In the genomic region with DNA sequence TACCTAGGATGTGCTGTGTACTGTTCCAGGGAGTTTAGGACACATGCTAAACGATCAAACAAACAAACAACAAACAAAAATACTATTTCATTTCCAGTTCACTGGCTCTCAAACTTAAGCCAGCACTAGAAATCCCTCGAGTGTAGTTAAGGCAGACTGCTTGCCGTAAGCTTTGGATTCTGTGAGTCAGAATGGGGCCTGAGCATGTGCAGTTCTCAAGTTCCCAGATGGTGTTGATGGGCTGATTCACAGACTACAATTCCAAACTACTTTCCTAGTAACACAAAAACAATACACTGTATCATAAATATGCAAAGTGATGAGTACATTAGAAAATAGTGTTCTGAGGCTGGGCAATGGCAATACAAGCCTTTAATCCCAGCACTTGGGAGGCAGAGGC, we compare ENCODE assay signal across 22 mouse cellular contexts. TPM values are rescaled to one million over a fixed set of nuclear protein-coding genes. Genes with fewer than 3 reads are reported as not detected.
DNase-seq lines count a peak whose midpoint lies in the region; ATAC-seq and TF ChIP-seq lines count a peak whose summit lies in the region.
"Had no signal": no experiment of that assay in that cellular context is flagged by ENCODE, and none has a peak within 500 bp of the region (broad histone marks: within the 10 kb centered on the region; RNA-seq: fewer than 3 reads in every experiment).

No protein-coding gene starts in this region.

- peaks cover 10% of the 10 kb centered on the region for H3K36me3 ChIP-seq in liver, embryonic 13.5 days
- peaks cover 6% of the 10 kb centered on the region; the same call in 1 of the 2 replicates for H3K36me3 ChIP-seq in liver, embryonic 11.5 days (ENCODE audit: control insufficient read depth, insufficient read depth, low read length)
- peaks cover 6% of the 10 kb centered on the region for H3K36me3 ChIP-seq in myocyte (ENCODE audit: control insufficient read depth, insufficient read depth)

- ATAC-seq in liver, embryonic 13.5 days (ENCODE audit: low read depth) = no peak
- no peak for ATAC-seq in liver, embryonic 11.5 days (replicated peaks; ENCODE audit: low FRiP score)
- ATAC-seq: forebrain, embryonic 15.5 days; midbrain, embryonic 15.5 days had no signal

- H3K4me1 ChIP-seq in liver, embryonic 13.5 days (replicated peaks) = peaks cover 31% of the 10 kb centered on the region
- H3K4me1 ChIP-seq in liver, embryonic 11.5 days (replicated peaks; ENCODE audit: control insufficient read depth, insufficient read depth, low read length) = peaks cover 7% of the 10 kb centered on the region

- peak overlapping the region; percentile 9; the same call in 1 of the 2 replicates for H3K9ac ChIP-seq in liver, embryonic 13.5 days
- H3K9ac ChIP-seq in liver, embryonic 11.5 days (ENCODE audit: low read depth, low read length) = no peak overlapping the region
- H3K9ac ChIP-seq: embryonic facial prominence, embryonic 13.5 days; limb, embryonic 15.5 days; lung, embryonic 14.5 days; midbrain, embryonic 15.5 days had no signal

- 73% methylated on average over 3 of the region's 3 CpGs for WGBS in liver, embryonic 13.5 days (ENCODE audit: insufficient replicate concordance)
- WGBS in liver, embryonic 11.5 days = 81% methylated on average over 3 of the region's 3 CpGs

- no peak for DNase-seq in liver, embryonic 13.5 days
- DNase-seq in liver, embryonic 11.5 days (ENCODE audit: low spot score) = no peak
- peak; percentile 42 for DNase-seq in MN1 (ENCODE audit: low spot score)
- peak; percentile 25 for DNase-seq in fibroblast of lung, adult 2 months (ENCODE audit: low read depth)
- no peak for DNase-seq in T-cell, adult 2 months (ENCODE audit: low spot score)
- no peak for DNase-seq in lung, adult 18-20 months
- DNase-seq: adrenal gland, postnatal 25 days; cerebellum, adult 11-12 months; cerebellum, postnatal 14 days; kidney, adult 8-10 months; kidney, postnatal 4 days; lung, embryonic 14.5 days; lung, postnatal 36 days; spleen, adult 18-20 months had no signal

- peaks cover 47% of the 10 kb centered on the region for H3K79me2 ChIP-seq in myocyte (ENCODE audit: control insufficient read depth, insufficient read depth)

- H3ac ChIP-seq in myocyte (ENCODE audit: control insufficient read depth, insufficient read length) = no peak overlapping the region

- H3K27ac ChIP-seq in liver, embryonic 13.5 days = no peak overlapping the region
- H3K27ac ChIP-seq in liver, embryonic 11.5 days (ENCODE audit: low read depth, low read length) = no peak overlapping the region
- H3K27ac ChIP-seq: embryonic facial prominence, embryonic 13.5 days; forebrain, embryonic 15.5 days; heart, embryonic 10.5 days; hindbrain, embryonic 10.5 days; limb, embryonic 15.5 days; midbrain, embryonic 15.5 days had no signal

- H3K4me2 ChIP-seq in liver, embryonic 13.5 days = no peak overlapping the region
- no peak overlapping the region for H3K4me2 ChIP-seq in liver, embryonic 11.5 days
- H3K4me2 ChIP-seq in myocyte (ENCODE audit: low read depth) = peak overlapping the region; percentile 55

- TF ChIP-seq POLR2A in myocyte (IDR thresholded peaks at IDR 0.05; ENCODE audit: insufficient read length, low read depth) = no peak

- no peak overlapping the region for H3K4me3 ChIP-seq in liver, embryonic 13.5 days (replicated peaks)
- no peak overlapping the region for H3K4me3 ChIP-seq in liver, embryonic 11.5 days (ENCODE audit: low read depth, low read length)
- H3K4me3 ChIP-seq in myocyte = no peak overlapping the region
- H3K4me3 ChIP-seq: embryonic facial prominence, embryonic 13.5 days had no signal

- H3K27me3 ChIP-seq in liver, embryonic 13.5 days = no peaks in the 10 kb centered on the region
- no peaks in the 10 kb centered on the region for H3K27me3 ChIP-seq in liver, embryonic 11.5 days (replicated peaks; ENCODE audit: control insufficient read depth, insufficient read depth, low read length)
- no peaks in the 10 kb centered on the region for H3K27me3 ChIP-seq in myocyte (ENCODE audit: control insufficient read depth, insufficient read depth, insufficient read length)
- H3K27me3 ChIP-seq: embryonic facial prominence, embryonic 13.5 days; forebrain, embryonic 15.5 days; limb, embryonic 15.5 days; midbrain, embryonic 15.5 days had no signal

- H3K9me3 ChIP-seq in liver, embryonic 13.5 days (replicated peaks) = no peaks in the 10 kb centered on the region
- H3K9me3 ChIP-seq in liver, embryonic 11.5 days (ENCODE audit: control insufficient read depth, low read length) = no peaks in the 10 kb centered on the region
- H3K9me3 ChIP-seq: embryonic facial prominence, embryonic 13.5 days; forebrain, embryonic 15.5 days; heart, embryonic 10.5 days; hindbrain, embryonic 10.5 days; limb, embryonic 15.5 days; midbrain, embryonic 15.5 days had no signal

TF ChIP-seq in myocyte, 11 proteins besides CTCF, POLR2A, EP300 and RAD21:
- TF ChIP-seq CEBPB (IDR thresholded peaks at IDR 0.05; ENCODE audit: insufficient read depth, poor library complexity, severe bottlenecking) (no peak), REST (IDR thresholded peaks at IDR 0.05; ENCODE audit: insufficient read depth, insufficient read length) (no peak), MYOG (IDR thresholded peaks at IDR 0.05; ENCODE audit: control insufficient read depth in 1 of 3, insufficient read depth in 1 of 3, insufficient read length in 2 of 3, low read depth in 2 of 3) (no peak), USF1 (IDR thresholded peaks at IDR 0.05; ENCODE audit: low read depth) (no peak)

RNA-seq across cellular contexts. Expression of a gene that starts 2.0 kb away (rescaled TPM):
- polyA plus RNA-seq in liver, embryonic 13.5 days (2015; fragmentation: Nextera tagmentation; extraction: Ambion mirVana) = 49.6 and 52.5 TPM in 2 replicates
- polyA plus RNA-seq in liver, embryonic 11.5 days (2014; fragmentation: Nextera tagmentation; extraction: Ambion mirVana) = 82.9 and 83.2 TPM in 2 replicates
- polyA plus RNA-seq in myocyte (2012; fragmentation: generic; extraction: Trizol) = 85.5 TPM

RNA-seq across cellular contexts. Expression of a gene that starts 21.7 kb away (rescaled TPM):
- 16.6 and 20.8 TPM in 2 replicates for polyA plus RNA-seq in liver, embryonic 13.5 days (2015; fragmentation: Nextera tagmentation; extraction: Ambion mirVana)
- polyA plus RNA-seq in liver, embryonic 11.5 days (2014; fragmentation: Nextera tagmentation; extraction: Ambion mirVana) = 28.6 and 32.8 TPM in 2 replicates
- polyA plus RNA-seq in myocyte (2012; fragmentation: generic; extraction: Trizol) = 19.5 TPM

RNA-seq across cellular contexts. Expression of a gene that starts 38.3 kb away (rescaled TPM):
- polyA plus RNA-seq in liver, embryonic 13.5 days (2015; fragmentation: Nextera tagmentation; extraction: Ambion mirVana) = 0.28 and 0.49 TPM in 2 replicates
- 0.58 and 0.62 TPM in 2 replicates for polyA plus RNA-seq in liver, embryonic 11.5 days (2014; fragmentation: Nextera tagmentation; extraction: Ambion mirVana)
- 0.54 TPM for polyA plus RNA-seq in myocyte (2012; fragmentation: generic; extraction: Trizol)

RNA-seq across cellular contexts. Expression of a gene that starts 39.8 kb away (rescaled TPM):
- 0.14 TPM in 1 of 2 replicates, not detected in the other for polyA plus RNA-seq in liver, embryonic 13.5 days (2015; fragmentation: Nextera tagmentation; extraction: Ambion mirVana)
- 0.45 TPM in 1 of 2 replicates, not detected in the other for polyA plus RNA-seq in liver, embryonic 11.5 days (2014; fragmentation: Nextera tagmentation; extraction: Ambion mirVana)
- 0.04 TPM for polyA plus RNA-seq in myocyte (2012; fragmentation: generic; extraction: Trizol)
- polyA plus RNA-seq: heart, postnatal 0 days had no signal

Comparison
In these comparisons a context has a peak if more than half of its experiments do, and no peak if none do; other contexts are left out.
1. DNase-seq: peak in MN1 (single experiment) and fibroblast of lung, adult 2 months (single experiment); none in liver, embryonic 13.5 days (single experiment), liver, embryonic 11.5 days (single experiment), T-cell, adult 2 months (single experiment) and lung, adult 18-20 months (0 of 2).